Mouse (Mus musculus): Measurements from ENCODE around the gene Pou3f1. TPM values are rescaled to one million over a fixed set of nuclear protein-coding genes. Genes with fewer than 3 reads are reported as not detected.

Gene Pou3f1
- total and polyA plus RNA-seq, 3 experiments: 0.04 to 0.16 (median 0.08) TPM

DNA sequence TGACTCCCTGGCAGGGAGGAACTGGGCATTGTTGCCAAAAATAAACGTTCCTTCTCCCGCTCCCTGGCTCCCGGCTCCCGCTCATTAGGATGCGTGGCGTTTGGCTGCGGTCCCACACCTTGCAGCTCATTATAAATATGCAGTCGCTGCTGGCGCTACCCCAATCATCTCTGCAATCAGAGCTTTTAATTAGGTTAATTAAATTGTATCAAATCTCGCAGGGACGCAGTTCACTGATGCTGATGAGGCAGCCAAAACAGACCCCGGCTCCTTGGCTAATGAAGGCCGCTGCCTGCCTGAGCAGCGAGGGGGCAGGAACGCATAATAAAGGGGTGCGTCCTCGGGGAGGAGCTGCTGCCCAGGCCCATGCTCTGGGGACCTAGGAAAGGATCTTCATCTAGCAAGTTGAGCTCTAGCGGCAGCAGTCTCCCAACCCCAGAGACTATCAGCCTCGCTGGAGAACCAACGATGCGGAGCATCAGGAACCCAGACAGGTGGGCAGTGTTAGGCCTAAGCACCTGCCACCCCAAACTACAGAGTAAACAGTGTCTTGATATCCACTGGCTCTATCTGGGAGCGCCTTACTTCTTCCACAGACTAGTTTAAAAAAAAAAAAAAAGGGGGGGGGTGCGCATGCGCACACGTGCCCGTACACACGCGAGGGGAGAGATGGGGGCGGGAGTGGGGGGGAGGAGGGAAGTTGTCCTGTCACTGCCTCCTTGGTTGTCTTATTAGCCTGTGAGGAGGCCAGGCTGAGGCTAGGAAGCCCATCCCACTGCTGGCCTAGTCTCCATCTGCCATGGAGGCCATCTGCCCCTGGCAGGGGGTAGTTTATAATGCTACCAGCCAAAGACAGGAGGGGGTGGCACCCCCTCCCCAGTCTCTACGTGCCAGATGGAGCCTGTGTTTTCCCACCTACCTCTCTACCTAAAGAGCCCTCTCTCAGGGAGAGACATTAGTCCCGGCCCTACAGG lies 16.0 kb downstream of the Pou3f1 start:
- no peak overlapping the region for H3K9ac ChIP-seq (ENCODE audit: low read depth, low read length)
- no peak overlapping the region for H3K27ac ChIP-seq
- H3K79me2 ChIP-seq (replicated peaks; ENCODE audit: control insufficient read depth, insufficient read depth, low read length): no peaks in the 10 kb centered on the region
- no peaks in the 10 kb centered on the region for H3K36me3 ChIP-seq (ENCODE audit: control insufficient read depth, insufficient read depth, low read length)
- intact Hi-C loops (cut with DNase I): loop anchor here (10.0 kb wide), 1 partner anchor 728 kb away; no protein-coding TSS in a partner anchor
- no peaks in the 10 kb centered on the region for H3K4me1 ChIP-seq (ENCODE audit: control insufficient read depth, insufficient read depth, low read length)
- TF ChIP-seq EP300 (IDR thresholded peaks at IDR 0.05; ENCODE audit: insufficient read depth, low read depth, low read length) (no peak), CTCF (IDR thresholded peaks at IDR 0.05) (no peak), POLR2A (IDR thresholded peaks at IDR 0.05; ENCODE audit: insufficient read depth, low read depth, low read length) (no peak)
- no peaks in the 10 kb centered on the region for H3K27me3 ChIP-seq (ENCODE audit: control insufficient read depth, insufficient read depth, low read length)
- 9% methylated on average over 30 of the region's 31 CpGs for WGBS
- H3K4me3 ChIP-seq: no peak overlapping the region
- DNase-seq: no peak

DNA sequence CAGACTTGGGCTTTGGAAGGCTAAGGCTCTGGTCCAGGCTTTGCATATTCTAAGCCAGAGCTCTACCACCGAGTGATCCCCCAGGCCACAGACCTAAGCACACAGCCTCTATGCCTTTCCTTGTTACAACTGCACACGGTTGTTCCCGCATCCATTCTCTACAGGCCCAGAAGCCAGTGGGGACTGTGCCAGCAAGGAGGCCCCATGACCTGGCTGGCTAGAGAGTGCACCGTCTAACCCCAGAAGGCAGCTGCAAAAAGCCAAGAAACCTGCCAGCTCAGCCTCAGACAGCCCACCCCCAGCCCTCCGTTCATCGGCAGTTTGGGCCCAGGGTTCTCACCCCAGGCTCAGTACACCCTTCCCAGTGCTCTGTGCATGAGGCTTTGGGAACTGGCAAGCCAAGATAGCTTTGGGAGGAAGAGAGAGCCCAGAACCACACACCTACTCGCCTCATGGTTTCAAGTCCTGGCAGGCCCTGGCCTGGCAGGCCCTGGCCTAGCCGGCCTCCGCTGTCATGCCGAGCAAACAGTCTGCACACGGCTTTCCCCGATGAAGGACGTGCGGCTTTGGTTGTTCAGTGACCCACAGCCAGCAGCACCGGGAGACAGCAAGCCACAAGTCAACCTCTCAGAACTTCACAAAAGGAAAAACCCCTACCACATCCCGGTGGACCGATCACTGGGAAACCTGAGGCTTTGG lies 17.9 kb downstream of the Pou3f1 start:
- Histone ChIP-seq H3K79me2 (replicated peaks; ENCODE audit: control insufficient read depth, insufficient read depth, low read length) (no peaks in the 10 kb centered on the region), H3K4me1 (ENCODE audit: control insufficient read depth, insufficient read depth, low read length) (no peaks in the 10 kb centered on the region), H3K36me3 (ENCODE audit: control insufficient read depth, insufficient read depth, low read length) (peaks cover 3% of the 10 kb centered on the region; the same call in 1 of the 2 replicates), H3K9ac (ENCODE audit: low read depth, low read length) (no peak overlapping the region), H3K27me3 (ENCODE audit: control insufficient read depth, insufficient read depth, low read length) (no peaks in the 10 kb centered on the region), H3K4me3 (no peak overlapping the region), H3K27ac (no peak overlapping the region)
- TF ChIP-seq EP300 (IDR thresholded peaks at IDR 0.05; ENCODE audit: insufficient read depth, low read depth, low read length): no peak
- DNase-seq: no peak
- 81% methylated on average over 17 of the region's 17 CpGs for WGBS
- intact Hi-C loops (cut with DNase I): loop anchor here (1.0 to 10.0 kb wide), 3 partner anchors 446 to 730 kb away; no protein-coding TSS in a partner anchor

DNA sequence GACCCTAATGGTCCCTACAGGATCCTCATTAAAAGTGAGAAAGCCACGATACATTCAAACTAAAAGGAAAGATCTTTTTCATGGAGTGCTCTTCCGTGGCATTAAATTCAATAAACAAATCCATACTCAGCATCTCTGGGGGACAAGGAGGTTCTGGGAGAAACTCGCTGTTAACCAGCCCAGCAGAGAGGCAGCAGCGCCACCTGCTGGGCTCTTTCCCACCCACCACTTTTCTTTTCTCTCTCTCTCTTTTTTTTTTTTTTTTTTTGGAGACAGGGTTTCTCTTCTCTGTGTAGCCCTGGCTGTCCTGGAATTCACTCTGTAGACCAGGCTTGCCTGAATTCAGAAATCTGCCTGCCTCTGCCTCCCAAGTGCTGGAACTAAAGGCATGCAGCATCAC lies 18.4 kb downstream of the Pou3f1 start:
- H3K4me3 ChIP-seq: no peak overlapping the region
- TF ChIP-seq CTCF (IDR thresholded peaks at IDR 0.05): peak; percentile 89
- TF ChIP-seq POLR2A (IDR thresholded peaks at IDR 0.05; ENCODE audit: insufficient read depth, low read depth, low read length): no peak
- H3K9ac ChIP-seq (ENCODE audit: low read depth, low read length): no peak overlapping the region
- H3K27ac ChIP-seq: no peak overlapping the region
- DNase-seq: peak; percentile 43 to 66
- H3K27me3 ChIP-seq (ENCODE audit: control insufficient read depth, insufficient read depth, low read length): no peaks in the 10 kb centered on the region
- intact Hi-C loops (cut with DNase I): loop anchor here (1.0 to 10.0 kb wide), 3 partner anchors 447 to 730 kb away; no protein-coding TSS in a partner anchor
- H3K79me2 ChIP-seq (replicated peaks; ENCODE audit: control insufficient read depth, insufficient read depth, low read length): no peaks in the 10 kb centered on the region
- no peaks in the 10 kb centered on the region for H3K4me1 ChIP-seq (ENCODE audit: control insufficient read depth, insufficient read depth, low read length)
- peaks cover 3% of the 10 kb centered on the region; the same call in 1 of the 2 replicates for H3K36me3 ChIP-seq (ENCODE audit: control insufficient read depth, insufficient read depth, low read length)
- 10% methylated on average over 4 of the region's 4 CpGs for WGBS

DNA sequence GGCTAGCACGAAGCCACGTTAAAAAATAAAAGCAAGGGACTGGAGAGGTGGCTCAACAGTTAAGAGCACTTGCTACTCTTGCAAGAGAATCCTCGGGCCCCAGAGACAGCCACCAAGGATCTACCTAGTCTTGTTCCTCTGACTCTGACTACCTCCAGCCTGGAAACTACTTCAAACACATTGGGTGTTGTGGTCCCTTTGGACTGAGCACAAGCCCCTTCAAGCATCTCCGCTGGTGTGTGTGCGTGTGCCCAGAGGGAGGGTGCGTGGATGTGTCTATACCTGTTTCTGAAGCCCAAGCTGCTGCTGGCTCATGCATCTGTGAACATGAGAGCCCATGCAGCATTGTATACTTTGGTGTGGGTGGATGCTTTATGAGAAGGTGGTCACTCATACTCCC lies 19.4 kb downstream of the Pou3f1 start:
- Histone ChIP-seq H3K27ac (no peak overlapping the region), H3K36me3 (ENCODE audit: control insufficient read depth, insufficient read depth, low read length) (peaks cover 3% of the 10 kb centered on the region; the same call in 1 of the 2 replicates), H3K9ac (ENCODE audit: low read depth, low read length) (no peak overlapping the region), H3K27me3 (ENCODE audit: control insufficient read depth, insufficient read depth, low read length) (no peaks in the 10 kb centered on the region), H3K4me1 (ENCODE audit: control insufficient read depth, insufficient read depth, low read length) (no peaks in the 10 kb centered on the region), H3K79me2 (replicated peaks; ENCODE audit: control insufficient read depth, insufficient read depth, low read length) (no peaks in the 10 kb centered on the region), H3K4me3 (no peak overlapping the region)
- DNase-seq: no peak
- 83% methylated on average over 6 of the region's 6 CpGs for WGBS
- intact Hi-C loops (cut with DNase I): loop anchor here (1.0 to 10.0 kb wide), 3 partner anchors 448 to 731 kb away; no protein-coding TSS in a partner anchor
- no peak for TF ChIP-seq POLR2A (IDR thresholded peaks at IDR 0.05; ENCODE audit: insufficient read depth, low read depth, low read length)
- no peak for TF ChIP-seq EP300 (IDR thresholded peaks at IDR 0.05; ENCODE audit: insufficient read depth, low read depth, low read length)

DNA sequence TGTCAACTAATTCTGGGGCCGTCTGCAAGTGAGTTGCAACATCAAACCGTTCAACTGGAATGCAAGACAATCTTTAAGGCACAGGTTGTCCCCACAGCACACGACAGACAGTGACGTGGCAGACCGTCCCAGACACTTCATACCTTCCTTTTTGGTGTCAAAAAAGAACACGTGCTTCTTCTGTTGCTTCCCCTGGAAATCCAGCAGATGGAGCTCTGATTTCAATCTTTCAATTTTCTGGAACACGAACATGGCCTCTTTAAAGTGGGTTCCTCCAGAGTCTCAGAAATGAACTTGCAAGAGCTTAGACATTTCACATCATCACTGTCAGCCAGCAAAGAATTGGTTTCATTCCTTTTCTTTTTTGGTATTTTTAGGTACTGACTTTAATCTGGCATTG lies 25.7 kb downstream of the Pou3f1 start:
- Histone ChIP-seq H3K79me2 (replicated peaks; ENCODE audit: control insufficient read depth, insufficient read depth, low read length) (no peaks in the 10 kb centered on the region), H3K27ac (no peak overlapping the region), H3K27me3 (ENCODE audit: control insufficient read depth, insufficient read depth, low read length) (no peaks in the 10 kb centered on the region), H3K4me1 (ENCODE audit: control insufficient read depth, insufficient read depth, low read length) (peaks cover 4% of the 10 kb centered on the region; the same call in 1 of the 2 replicates), H3K36me3 (ENCODE audit: control insufficient read depth, insufficient read depth, low read length) (peaks cover 11% of the 10 kb centered on the region), H3K9ac (ENCODE audit: low read depth, low read length) (no peak overlapping the region), H3K4me3 (no peak overlapping the region)
- intact Hi-C loops (cut with DNase I): loop anchor here (2.0 kb wide), 1 partner anchor 29 kb away; no protein-coding TSS in a partner anchor
- 34% methylated on average over 7 of the region's 7 CpGs for WGBS
- DNase-seq: no peak
- TF ChIP-seq CTCF (IDR thresholded peaks at IDR 0.05) (peak; percentile 74), EP300 (IDR thresholded peaks at IDR 0.05; ENCODE audit: insufficient read depth, low read depth, low read length) (no peak), POLR2A (IDR thresholded peaks at IDR 0.05; ENCODE audit: insufficient read depth, low read depth, low read length) (no peak)
